Mouse (Mus musculus) stomach, embryonic 14.5 days (tissue): ENCODE data around the gene Mapk10. TPM values are rescaled to one million over a fixed set of nuclear protein-coding genes. Genes with fewer than 3 reads are reported as not detected.

Experiments used
- ATAC-seq: fragments of 200-750 bp; cut with Nextera tagmentation; 2 replicates; pipeline ENCODE4 v1.8.0; 2017; ENCODE audit warnings: low read depth, moderate TSS enrichment; ENCODE audit not compliant: insufficient number of reproducible peaks, insufficient read depth, low FRiP score
- H3K27ac ChIP-seq: fragments of 300-500 bp; sonication (generic); 2 replicates; pipeline ENCODE4 v1.5.1; 2014; ENCODE audit warnings: mild to moderate bottlenecking, low read length, moderate library complexity, mixed read lengths
- H3K27me3 ChIP-seq: fragments of 300-500 bp; sonication (generic); 2 replicates; pipeline ENCODE4 v1.6.1; 2014; ENCODE audit warnings: low read length, control low read depth, mixed read lengths; ENCODE audit not compliant: control insufficient read depth, insufficient read depth
- H3K36me3 ChIP-seq: fragments of 300-500 bp; sonication (generic); 2 replicates; pipeline ENCODE4 v1.6.1; 2014; ENCODE audit warnings: mild to moderate bottlenecking, control low read depth, low read length, moderate library complexity, mixed read lengths; ENCODE audit not compliant: control insufficient read depth, insufficient read depth
- H3K4me1 ChIP-seq: fragments of 300-500 bp; sonication (generic); 2 replicates; pipeline ENCODE4 v1.6.1; 2014; ENCODE audit warnings: low read length, control low read depth, mixed read lengths; ENCODE audit not compliant: control insufficient read depth, insufficient read depth
- H3K4me2 ChIP-seq: fragments of 300-500 bp; sonication (generic); replicated peaks from 2 replicates; pipeline ENCODE4 v1.6.1; 2014; ENCODE audit warnings: low read depth, low read length, control low read depth
- H3K4me3 ChIP-seq: fragments of 300-500 bp; sonication (generic); 2 replicates; pipeline ENCODE4 v1.5.1; 2014; ENCODE audit warnings: low read depth, low read length, control low read depth
- H3K9ac ChIP-seq: fragments of 300-500 bp; sonication (generic); replicated peaks from 2 replicates; pipeline ENCODE4 v1.6.1; 2014; ENCODE audit warnings: low read depth, mild to moderate bottlenecking, control low read depth, low read length, moderate library complexity, mixed read lengths
- H3K9me3 ChIP-seq: fragments of 300-500 bp; sonication (generic); 2 replicates; pipeline ENCODE4 v1.6.1; 2016; ENCODE audit warnings: low read depth, low read length, control low read depth; ENCODE audit not compliant: control insufficient read depth
- WGBS: fragments of 180-500 bp; shearing (Covaris S2); extraction: QIAGEN DNeasy Blood & Tissue Kit; methylation state at CpG from one replicate; pipeline ENCODE4 v1.1.7; 2014; 5-methylcytosine and 5-hydroxymethylcytosine counted together
- polyA plus RNA-seq: library from polyadenylated mRNA; unstranded; fragments of >200 nt; fragmentation: Nextera tagmentation; extraction: Ambion mirVana; gene quantifications from 2 replicates; pipeline ENCODE4 v1.2.1, GENCODE M21; 2014

The Mapk10 gene
- polyA plus RNA-seq, 1 experiment from 2014 or later, result 12.7 TPM

- ATAC-seq, result no peak
- Histone ChIP-seq H3K9me3 (no peaks in the 10 kb centered on the region), H3K4me3 (no peak overlapping the region), H3K27ac (no peak overlapping the region), H3K4me2 (no peak overlapping the region), H3K27me3 (no peaks in the 10 kb centered on the region), H3K4me1 (no peaks in the 10 kb centered on the region), H3K36me3 (no peaks in the 10 kb centered on the region), H3K9ac (no peak overlapping the region)
- 78% methylated on average over 12 of the region's 12 CpGs for WGBS
Observed at GRCm38 (mm10) chr5:102904066-102904465, 307.1 kb downstream of the Mapk10 start.

- H3K27ac ChIP-seq, result no peak overlapping the region
- no peak for ATAC-seq
- H3K9ac ChIP-seq, result no peak overlapping the region
- H3K4me1 ChIP-seq, result no peaks in the 10 kb centered on the region
- no peak overlapping the region for H3K4me3 ChIP-seq
- no peak overlapping the region for H3K4me2 ChIP-seq
- no peaks in the 10 kb centered on the region for H3K27me3 ChIP-seq
- H3K9me3 ChIP-seq, result no peaks in the 10 kb centered on the region
- 91% methylated on average over 9 of the region's 9 CpGs for WGBS
- H3K36me3 ChIP-seq, result no peaks in the 10 kb centered on the region
Observed at GRCm38 (mm10) chr5:102903487-102903886, 307.6 kb downstream of the Mapk10 start.

- Histone ChIP-seq H3K36me3 (0 out of 2 replicates have a peak, but pooled peaks cover 5% of the 10 kb centered on the region), H3K9me3 (no peaks in the 10 kb centered on the region), H3K4me1 (no peaks in the 10 kb centered on the region), H3K27ac (no peak overlapping the region), H3K9ac (no peak overlapping the region), H3K4me2 (no peak overlapping the region), H3K4me3 (no peak overlapping the region), H3K27me3 (no peaks in the 10 kb centered on the region)
- 76% methylated on average over 5 of the region's 5 CpGs for WGBS
- no peak for ATAC-seq
Observed at GRCm38 (mm10) chr5:102901176-102901575, 310.0 kb downstream of the Mapk10 start.

GRCm38 (mm10) chr5:102899680-102900215 lies 311.4 kb downstream of the Mapk10 start:
- Histone ChIP-seq H3K27ac (no peak overlapping the region), H3K36me3 (0 out of 2 replicates have a peak, but pooled peaks cover 5% of the 10 kb centered on the region), H3K9me3 (no peaks in the 10 kb centered on the region), H3K4me1 (no peaks in the 10 kb centered on the region), H3K9ac (no peak overlapping the region), H3K27me3 (no peaks in the 10 kb centered on the region), H3K4me2 (no peak overlapping the region), H3K4me3 (no peak overlapping the region)
- no peak for ATAC-seq
- WGBS, result 86% methylated on average over 6 of the region's 6 CpGs

GRCm38 (mm10) chr5:102898301-102898700 lies 312.8 kb downstream of the Mapk10 start:
- Histone ChIP-seq H3K9ac (no peak overlapping the region), H3K27ac (no peak overlapping the region), H3K27me3 (no peaks in the 10 kb centered on the region), H3K4me2 (no peak overlapping the region), H3K9me3 (no peaks in the 10 kb centered on the region), H3K4me1 (no peaks in the 10 kb centered on the region), H3K36me3 (0 out of 2 replicates have a peak, but pooled peaks cover 5% of the 10 kb centered on the region), H3K4me3 (no peak overlapping the region)
- WGBS, result 94% methylated on average over 4 of the region's 4 CpGs
- no peak for ATAC-seq

- no peak overlapping the region for H3K27ac ChIP-seq
- peaks cover 9% of the 10 kb centered on the region; the same call in 1 of the 2 replicates for H3K36me3 ChIP-seq
- no peak overlapping the region for H3K4me2 ChIP-seq
- no peaks in the 10 kb centered on the region for H3K9me3 ChIP-seq
- 93% methylated on average over 11 of the region's 11 CpGs for WGBS
- no peak overlapping the region for H3K4me3 ChIP-seq
- no peak overlapping the region for H3K9ac ChIP-seq
- no peaks in the 10 kb centered on the region for H3K4me1 ChIP-seq
- H3K27me3 ChIP-seq, result no peaks in the 10 kb centered on the region
- no peak for ATAC-seq
Observed at GRCm38 (mm10) chr5:102892226-102892625, 318.9 kb downstream of the Mapk10 start.

- WGBS, result 74% methylated on average over 2 of the region's 2 CpGs
- Histone ChIP-seq H3K9me3 (no peaks in the 10 kb centered on the region), H3K4me3 (no peak overlapping the region), H3K9ac (no peak overlapping the region), H3K27ac (no peak overlapping the region), H3K36me3 (peaks cover 6% of the 10 kb centered on the region; the same call in 1 of the 2 replicates), H3K4me2 (no peak overlapping the region), H3K4me1 (no peaks in the 10 kb centered on the region), H3K27me3 (no peaks in the 10 kb centered on the region)
- ATAC-seq, result no peak
Observed at GRCm38 (mm10) chr5:102889163-102889488, 322.0 kb downstream of the Mapk10 start.

GRCm38 (mm10) chr5:102888482-102889162 lies 322.5 kb downstream of the Mapk10 start:
- H3K27ac ChIP-seq, result no peak overlapping the region
- H3K36me3 ChIP-seq, result peaks cover 6% of the 10 kb centered on the region; the same call in 1 of the 2 replicates
- no peaks in the 10 kb centered on the region for H3K9me3 ChIP-seq
- ATAC-seq, result no peak
- H3K9ac ChIP-seq, result no peak overlapping the region
- no peak overlapping the region for H3K4me3 ChIP-seq
- H3K4me2 ChIP-seq, result no peak overlapping the region
- no peaks in the 10 kb centered on the region for H3K27me3 ChIP-seq
- no peaks in the 10 kb centered on the region for H3K4me1 ChIP-seq
- 78% methylated on average over 14 of the region's 14 CpGs for WGBS

GRCm38 (mm10) chr5:102875628-102876027 lies 335.5 kb downstream of the Mapk10 start:
- Histone ChIP-seq H3K4me2 (no peak overlapping the region), H3K27ac (no peak overlapping the region), H3K9ac (no peak overlapping the region), H3K4me1 (no peaks in the 10 kb centered on the region), H3K4me3 (no peak overlapping the region), H3K9me3 (no peaks in the 10 kb centered on the region), H3K36me3 (peaks cover 4% of the 10 kb centered on the region; the same call in 1 of the 2 replicates), H3K27me3 (no peaks in the 10 kb centered on the region)
- WGBS, result 68% methylated on average over 16 of the region's 16 CpGs
- ATAC-seq, result no peak
